Mouse (Mus musculus) liver, postnatal 0 days (tissue): ENCODE data around the gene Kat14. TPM values are rescaled to one million over a fixed set of nuclear protein-coding genes. Genes with fewer than 3 reads are reported as not detected.

Source experiments
- ATAC-seq: fragments of 200-750 bp; cut with Nextera tagmentation; 2 replicates; pipeline ENCODE4 v1.8.0; 2017; ENCODE audit warnings: mild to moderate bottlenecking, moderate library complexity
- DNase-seq: peaks from one replicate; pipeline ENCODE4 v3.0.0-alpha.2; 2016
- H3K27ac ChIP-seq: fragments of 300-500 bp; sonication (generic); 2 replicates; pipeline ENCODE4 v1.5.1; 2014; ENCODE audit warnings: antibody characterized with exemption, moderate library complexity, mild to moderate bottlenecking, low read depth
- H3K27me3 ChIP-seq: fragments of 300-500 bp; sonication (generic); 2 replicates; pipeline ENCODE4 v1.6.1; 2014; ENCODE audit warnings: low read length, control low read depth, mixed read lengths; ENCODE audit not compliant: insufficient read depth
- H3K36me3 ChIP-seq: fragments of 300-500 bp; sonication (generic); replicated peaks from 2 replicates; pipeline ENCODE4 v1.6.1; 2014; ENCODE audit warnings: mild to moderate bottlenecking, control low read depth, low read length, moderate library complexity, mixed read lengths; ENCODE audit not compliant: insufficient read depth
- H3K4me1 ChIP-seq: fragments of 300-500 bp; sonication (generic); 2 replicates; pipeline ENCODE4 v1.6.1; 2014; ENCODE audit warnings: antibody characterized with exemption, mild to moderate bottlenecking, control low read depth; ENCODE audit not compliant: insufficient read depth
- H3K4me2 ChIP-seq: fragments of 300-500 bp; sonication (generic); 2 replicates; pipeline ENCODE4 v1.6.1; 2014; ENCODE audit warnings: low read depth, mild to moderate bottlenecking, low read length, moderate library complexity, mixed read lengths
- H3K4me3 ChIP-seq: fragments of 300-500 bp; sonication (generic); 2 replicates; pipeline ENCODE4 v1.5.1; 2014; ENCODE audit warnings: low read depth, low read length
- H3K9ac ChIP-seq: fragments of 300-500 bp; sonication (generic); replicated peaks from 2 replicates; pipeline ENCODE4 v1.6.1; 2014; ENCODE audit warnings: mild to moderate bottlenecking, moderate library complexity
- H3K9me3 ChIP-seq: fragments of 300-500 bp; sonication (generic); 2 replicates; pipeline ENCODE4 v1.6.1; 2016; ENCODE audit warnings: mild to moderate bottlenecking, control low read depth, low read length, mixed read lengths
- CTCF ChIP-seq: sonication (generic); IDR thresholded peaks from 2 replicates; pipeline ENCODE4 v1.5.1; 2016; ENCODE audit warnings: antibody characterized with exemption, low read depth
- EP300 ChIP-seq: IDR thresholded peaks from 2 replicates; pipeline ENCODE4 v1.6.1; 2016; ENCODE audit warnings: antibody characterized with exemption, low read depth, mild to moderate bottlenecking
- WGBS: fragments of 180-500 bp; shearing (Covaris S2); extraction: QIAGEN DNeasy Blood & Tissue Kit; methylation state at CpG from one replicate; pipeline ENCODE4 v1.1.7; 2014; ENCODE audit not compliant: insufficient replicate concordance; 5-methylcytosine and 5-hydroxymethylcytosine counted together
- polyA plus RNA-seq: library from polyadenylated mRNA; unstranded; fragments of >200 nt; fragmentation: Nextera tagmentation; extraction: Ambion mirVana; gene quantifications from 2 replicates; pipeline ENCODE4 v1.2.1, GENCODE M21; 2015

The Kat14 gene
- polyA plus RNA-seq, 1 experiment from 2014 or later = 12.3 TPM

DNA sequence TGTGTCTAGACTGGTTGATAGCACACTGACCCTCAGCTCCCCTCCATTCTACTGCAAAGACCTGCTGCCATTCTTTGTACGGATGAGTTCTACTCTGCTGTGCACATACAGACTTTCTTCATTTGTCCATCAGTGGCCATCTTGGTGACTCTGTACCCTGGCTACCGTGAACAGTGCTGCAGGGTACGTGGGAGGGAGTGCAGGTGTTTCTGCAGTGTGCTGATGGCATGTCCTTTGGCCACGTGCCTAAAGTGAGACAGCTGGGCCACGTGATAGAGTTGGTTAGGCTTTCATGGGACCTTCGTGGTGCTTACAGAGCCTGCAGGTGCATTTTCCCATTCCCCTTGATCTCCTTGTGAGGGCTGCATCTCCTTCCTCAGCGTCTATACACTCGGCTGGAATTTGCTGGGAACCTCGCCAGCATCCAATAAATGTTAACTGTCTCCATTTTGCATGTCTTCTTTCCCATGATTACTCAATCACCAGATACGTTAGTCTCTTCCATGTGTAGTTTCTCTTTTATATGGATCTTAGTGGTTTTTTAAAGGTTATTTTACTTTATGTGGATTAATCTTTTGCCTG is 53.4 kb downstream of the Kat14 start:
- TF ChIP-seq EP300 (no peak), CTCF (no peak)
- Histone ChIP-seq H3K4me1 (no peaks in the 10 kb centered on the region), H3K27ac (no peak overlapping the region), H3K4me2 (no peak overlapping the region), H3K9me3 (no peaks in the 10 kb centered on the region), H3K4me3 (no peak overlapping the region), H3K9ac (no peak overlapping the region), H3K36me3 (no peaks in the 10 kb centered on the region), H3K27me3 (no peaks in the 10 kb centered on the region)
- ATAC-seq (no peak), DNase-seq (no peak)
- WGBS = 72% methylated on average over 10 of the region's 10 CpGs

DNA sequence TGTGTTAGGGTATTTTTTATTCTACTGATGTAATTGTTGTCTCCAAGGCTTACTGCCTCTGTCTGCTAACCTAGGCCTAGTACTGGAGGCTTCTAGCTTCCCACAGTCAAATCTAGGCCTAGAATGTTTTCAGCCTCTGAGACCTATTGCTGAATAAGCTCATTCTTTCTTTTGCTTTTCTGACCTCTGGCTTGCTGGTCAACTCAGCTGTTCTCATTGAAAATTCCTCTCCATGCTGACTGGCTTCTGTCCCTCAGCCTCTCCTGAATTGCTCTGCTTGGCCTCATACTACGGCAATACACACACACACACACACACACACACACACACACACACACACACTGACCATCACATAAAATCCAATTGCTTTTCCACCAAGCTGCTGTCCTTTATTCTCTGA is 57.0 kb downstream of the Kat14 start:
- Histone ChIP-seq H3K36me3 (no peaks in the 10 kb centered on the region), H3K4me1 (no peaks in the 10 kb centered on the region), H3K9ac (no peak overlapping the region), H3K9me3 (no peaks in the 10 kb centered on the region), H3K4me3 (no peak overlapping the region), H3K27me3 (no peaks in the 10 kb centered on the region), H3K4me2 (no peak overlapping the region), H3K27ac (no peak overlapping the region)
- DNase-seq (no peak), ATAC-seq (no peak)
- WGBS = 69% methylated on average over 1 of the region's 1 CpGs
- no peak for TF ChIP-seq CTCF
- TF ChIP-seq EP300 = no peak

DNA sequence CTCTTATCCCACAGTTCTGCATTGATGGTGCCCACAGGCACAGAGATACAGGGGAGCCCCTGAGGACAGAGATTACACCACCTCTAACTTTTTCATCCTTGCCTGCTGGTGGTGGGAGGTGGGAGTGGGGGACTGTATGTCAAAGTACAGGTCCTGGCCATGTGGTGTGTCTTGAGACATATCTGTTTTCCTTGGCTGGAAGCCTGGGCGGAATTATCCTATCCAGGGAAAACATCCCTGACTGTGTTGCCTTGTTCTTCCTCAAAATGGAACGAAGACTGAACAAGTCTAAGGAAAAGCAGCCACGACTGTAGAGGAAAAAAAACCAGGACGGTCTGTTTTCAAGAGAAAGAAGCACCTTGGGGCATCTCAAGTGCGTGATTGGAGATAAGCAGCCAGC is 59.1 kb downstream of the Kat14 start:
- Histone ChIP-seq H3K4me3 (no peak overlapping the region), H3K27me3 (no peaks in the 10 kb centered on the region), H3K9me3 (no peaks in the 10 kb centered on the region), H3K9ac (no peak overlapping the region), H3K4me2 (no peak overlapping the region), H3K4me1 (no peaks in the 10 kb centered on the region), H3K36me3 (no peaks in the 10 kb centered on the region), H3K27ac (no peak overlapping the region)
- DNase-seq (no peak), ATAC-seq (no peak)
- 64% methylated on average over 5 of the region's 5 CpGs for WGBS
- TF ChIP-seq CTCF = no peak
- no peak for TF ChIP-seq EP300

DNA sequence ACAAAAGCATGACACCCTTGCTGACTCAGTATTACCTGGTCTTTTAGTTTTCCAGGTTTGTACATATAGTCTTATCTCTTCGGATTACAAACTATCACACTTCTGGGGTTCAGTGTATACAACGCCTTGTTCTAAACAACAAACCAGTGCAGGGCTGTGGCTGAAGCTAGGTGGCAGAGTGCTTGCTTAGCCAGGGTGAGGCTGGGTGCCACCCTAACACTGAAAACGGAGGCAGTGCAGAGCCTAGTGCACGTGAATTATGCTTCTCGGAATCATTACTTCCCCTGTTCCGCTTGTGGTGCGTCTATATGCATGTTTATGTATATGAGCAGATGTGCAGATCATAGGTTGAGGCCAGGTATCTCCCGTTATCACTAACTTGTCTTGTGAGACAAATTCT is 59.9 kb downstream of the Kat14 start:
- Histone ChIP-seq H3K4me3 (no peak overlapping the region), H3K27me3 (no peaks in the 10 kb centered on the region), H3K27ac (no peak overlapping the region), H3K4me2 (no peak overlapping the region), H3K9ac (no peak overlapping the region), H3K9me3 (no peaks in the 10 kb centered on the region), H3K36me3 (no peaks in the 10 kb centered on the region), H3K4me1 (no peaks in the 10 kb centered on the region)
- TF ChIP-seq CTCF (no peak), EP300 (no peak)
- DNase-seq = no peak
- 69% methylated on average over 8 of the region's 8 CpGs for WGBS
- ATAC-seq = no peak

DNA sequence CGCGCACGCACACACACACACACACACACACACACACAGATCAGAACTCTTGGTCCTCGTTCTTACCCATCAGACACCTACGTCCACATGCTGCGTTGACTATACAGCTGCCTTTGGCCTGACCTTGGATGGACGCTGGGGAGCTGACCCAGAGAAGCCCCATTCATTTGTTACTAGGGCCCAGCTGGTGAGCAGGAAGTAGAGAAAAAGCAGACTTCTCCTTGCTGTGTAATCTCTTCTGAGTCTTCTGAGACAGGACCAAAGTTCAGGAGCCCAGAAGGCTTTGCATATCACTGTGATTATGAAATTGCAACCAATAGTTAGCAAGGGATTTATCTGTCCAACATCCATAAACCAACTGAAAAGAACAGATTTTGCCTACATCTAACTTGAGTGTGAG is 60.4 kb downstream of the Kat14 start:
- H3K36me3 ChIP-seq = no peaks in the 10 kb centered on the region
- H3K4me3 ChIP-seq = no peak overlapping the region
- no peak overlapping the region for H3K27ac ChIP-seq
- H3K4me1 ChIP-seq = no peaks in the 10 kb centered on the region
- H3K4me2 ChIP-seq = no peak overlapping the region
- TF ChIP-seq EP300 (no peak), CTCF (no peak)
- no peak overlapping the region for H3K9ac ChIP-seq
- no peaks in the 10 kb centered on the region for H3K27me3 ChIP-seq
- H3K9me3 ChIP-seq = no peaks in the 10 kb centered on the region
- no peak for DNase-seq
- no peak for ATAC-seq
- WGBS = 73% methylated on average over 7 of the region's 7 CpGs

DNA sequence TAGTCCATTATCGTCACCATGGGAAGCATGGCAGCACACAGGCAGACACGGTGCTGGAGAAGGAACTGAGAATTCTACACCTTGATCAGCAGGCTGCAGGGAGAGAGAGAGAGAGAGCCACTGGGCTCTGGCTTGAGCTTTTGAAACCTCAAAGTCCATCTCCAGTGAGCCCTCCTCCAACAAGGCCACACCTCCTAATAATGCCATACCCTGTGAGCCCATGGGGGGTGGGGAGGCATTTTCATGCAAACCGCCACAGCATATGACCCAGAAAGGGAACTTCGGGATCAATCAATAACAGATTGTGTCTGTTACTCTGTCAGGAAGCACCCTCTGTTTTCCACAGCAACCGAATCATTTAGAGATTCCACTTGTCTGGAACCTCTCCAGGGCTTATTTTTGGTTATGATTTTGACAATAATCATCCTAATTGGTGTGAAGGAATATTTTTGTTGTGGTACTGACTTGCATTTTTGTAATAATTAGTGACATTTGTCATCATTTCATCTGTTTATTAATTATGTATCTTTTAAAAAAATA is 62.6 kb downstream of the Kat14 start:
- ATAC-seq = no peak
- Histone ChIP-seq H3K4me1 (no peaks in the 10 kb centered on the region), H3K4me3 (no peak overlapping the region), H3K4me2 (no peak overlapping the region), H3K27me3 (no peaks in the 10 kb centered on the region), H3K9me3 (no peaks in the 10 kb centered on the region), H3K36me3 (no peaks in the 10 kb centered on the region), H3K9ac (no peak overlapping the region), H3K27ac (no peak overlapping the region)
- no peak for DNase-seq
- 60% methylated on average over 5 of the region's 5 CpGs for WGBS
- TF ChIP-seq EP300 (no peak), CTCF (no peak)

DNA sequence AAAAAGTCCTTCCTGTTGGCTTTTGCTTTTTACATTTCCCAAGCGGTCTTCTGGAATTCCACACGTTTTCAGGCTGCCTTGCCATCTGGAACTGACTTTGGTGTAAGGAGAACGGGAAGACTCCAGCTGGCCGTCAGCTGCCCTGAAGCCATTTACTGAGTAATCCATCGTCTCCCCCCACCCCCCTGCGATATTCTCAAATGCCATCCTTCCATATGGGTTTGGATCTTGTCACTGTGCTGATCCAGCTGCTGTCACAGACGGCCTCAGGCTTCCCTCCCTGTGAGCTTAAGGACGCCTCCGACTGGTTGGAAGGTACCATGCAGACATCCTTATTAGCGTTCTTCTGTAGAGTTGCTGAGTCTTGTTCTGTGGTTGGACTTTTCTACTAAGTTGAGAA is 66.9 kb downstream of the Kat14 start:
- Histone ChIP-seq H3K4me3 (no peak overlapping the region), H3K36me3 (no peaks in the 10 kb centered on the region), H3K27ac (no peak overlapping the region), H3K4me1 (no peaks in the 10 kb centered on the region), H3K4me2 (no peak overlapping the region), H3K9ac (no peak overlapping the region), H3K9me3 (no peaks in the 10 kb centered on the region), H3K27me3 (no peaks in the 10 kb centered on the region)
- no peak for DNase-seq
- 81% methylated on average over 10 of the region's 10 CpGs for WGBS
- TF ChIP-seq CTCF (no peak), EP300 (no peak)
- no peak for ATAC-seq
